Mouse (Mus musculus): Measurements from ENCODE around the gene Shisal2a. TPM values are rescaled to one million over a fixed set of nuclear protein-coding genes. Genes with fewer than 3 reads are reported as not detected.
A peak's percentile ranks its signal among the peaks of the same experiment; 100 is the strongest.

Gene Shisal2a
- total and polyA plus RNA-seq, 3 experiments: not detected

- dilution Hi-C loops (cut with MboI; ENCODE audit: extremely low pct_ligation_motif_present, extremely low pct_unique_long_range_greater_than_20kb, low sequenced_read_pairs): no loop called here
- Histone ChIP-seq H3K4me1 (ENCODE audit: control insufficient read depth in 1 of 2, insufficient read depth in 2 of 2) (no peaks in the 10 kb centered on the region), H3K9me3 (replicated peaks; ENCODE audit: low read length) (no peaks in the 10 kb centered on the region), H3K36me3 (replicated peaks in 1 of 2; ENCODE audit: control insufficient read depth in 1 of 2, insufficient read depth in 1 of 2, low read length in 1 of 2) (no peaks in the 10 kb centered on the region), H3K4me2 (ENCODE audit: insufficient read depth, low read depth, poor library complexity, severe bottlenecking) (no peak overlapping the region), H3K4me3 (replicated peaks in 1 of 3; ENCODE audit: low read depth in 2 of 3, low read length in 2 of 3, poor library complexity in 1 of 3) (no peak overlapping the region), H3K27ac (ENCODE audit: insufficient read depth, low read depth) (no peak overlapping the region), H3K27me3 (replicated peaks) (no peaks in the 10 kb centered on the region), H3K9ac (ENCODE audit: insufficient read depth, low read depth) (no peak overlapping the region), H3K79me2 (replicated peaks; ENCODE audit: control insufficient read depth, extremely low read depth, insufficient read depth, poor library complexity, severe bottlenecking) (no peaks in the 10 kb centered on the region)
- in situ Hi-C loops (cut with MboI; ENCODE audit: low pct_ligation_motif_present, low pct_unique_long_range_greater_than_20kb, low sequenced_read_pairs): no loop called here
- no peak for DNase-seq (ENCODE audit: extremely low read depth)
- TF ChIP-seq SMC3 (IDR thresholded peaks at IDR 0.05; ENCODE audit: low read depth, low read length): no peak
- no peak for TF ChIP-seq UBTF (IDR thresholded peaks at IDR 0.05; ENCODE audit: low read depth, low read length)
- TF ChIP-seq MAX (IDR thresholded peaks at IDR 0.05; ENCODE audit: low read length): no peak
- no peak for TF ChIP-seq NRF1 (IDR thresholded peaks at IDR 0.05; ENCODE audit: low read depth, low read length)
- TF ChIP-seq MYC (IDR thresholded peaks at IDR 0.05; ENCODE audit: low read depth, low read length): no peak
- no peak for TF ChIP-seq CHD1 (IDR thresholded peaks at IDR 0.05; ENCODE audit: low read depth, low read length)
- TF ChIP-seq RCOR1 (conservative IDR thresholded peaks at IDR 0.05; ENCODE audit: low read depth, low read length): no peak
- TF ChIP-seq MEF2A (IDR thresholded peaks at IDR 0.05; ENCODE audit: borderline replicate concordance, low read depth, low read length): no peak
These were observed 2.9 kb upstream of the Shisal2a start for GRCm38 (mm10) chr4:108386087-108386486.

DNA sequence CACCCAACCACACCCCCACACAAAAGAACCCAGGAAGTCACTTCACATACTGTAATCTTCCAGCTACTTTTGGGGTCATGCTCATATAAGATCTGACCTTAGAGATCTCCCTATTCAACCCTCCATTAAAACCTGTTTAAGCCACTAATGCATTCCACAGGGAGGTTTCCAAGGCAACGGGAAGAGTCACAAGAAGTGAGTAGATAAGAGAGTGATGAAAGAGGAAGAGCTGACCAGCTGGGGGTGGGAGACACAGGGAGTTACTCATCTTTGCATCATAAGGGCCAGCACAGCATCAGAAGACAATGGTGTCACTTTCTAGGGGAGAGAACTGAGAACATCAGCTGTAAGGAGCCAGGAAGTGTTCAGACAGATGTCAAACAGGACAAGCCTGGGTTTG lies 3.0 kb downstream of the Shisal2a start:
- Histone ChIP-seq H3K27me3 (replicated peaks) (no peaks in the 10 kb centered on the region), H3K36me3 (replicated peaks in 1 of 2; ENCODE audit: control insufficient read depth in 1 of 2, insufficient read depth in 1 of 2, low read length in 1 of 2) (no peaks in the 10 kb centered on the region), H3K4me1 (ENCODE audit: control insufficient read depth in 1 of 2, insufficient read depth in 2 of 2) (peaks cover 10 to 11% of the 10 kb centered on the region in 2 experiments), H3K4me3 (replicated peaks in 1 of 3; ENCODE audit: low read depth in 2 of 3, low read length in 2 of 3, poor library complexity in 1 of 3) (no peak overlapping the region), H3K79me2 (replicated peaks; ENCODE audit: control insufficient read depth, extremely low read depth, insufficient read depth, poor library complexity, severe bottlenecking) (no peaks in the 10 kb centered on the region), H3K9ac (ENCODE audit: insufficient read depth, low read depth) (no peak overlapping the region), H3K4me2 (ENCODE audit: insufficient read depth, low read depth, poor library complexity, severe bottlenecking) (peak overlapping the region; percentile 27; the same call in 1 of the 2 replicates), H3K9me3 (replicated peaks; ENCODE audit: low read length) (no peaks in the 10 kb centered on the region), H3K27ac (ENCODE audit: insufficient read depth, low read depth) (0 out of 2 replicates have a peak overlapping the region, but pooled peaks have one; percentile 10)
- TF ChIP-seq SIN3A (IDR thresholded peaks at IDR 0.05; ENCODE audit: low read length) (0 out of 2 replicates have a peak, but pooled peaks have one; percentile 42), E2F4 (IDR thresholded peaks at IDR 0.05; ENCODE audit: insufficient replicate concordance, low read depth, low read length) (no peak), MXI1 (IDR thresholded peaks at IDR 0.05; ENCODE audit: low read depth, low read length) (no peak), ELF1 (IDR thresholded peaks at IDR 0.05; ENCODE audit: low read depth, low read length) (0 out of 2 replicates have a peak, but pooled peaks have one; percentile 20), ZC3H11A (IDR thresholded peaks at IDR 0.05; ENCODE audit: low read depth, low read length) (no peak), MAZ (IDR thresholded peaks at IDR 0.05; ENCODE audit: low read depth, low read length) (no peak), TCF12 (IDR thresholded peaks at IDR 0.05; ENCODE audit: low read depth, low read length) (peak; percentile 28; the same call in 1 of the 2 replicates), EP300 (IDR thresholded peaks at IDR 0.05; ENCODE audit: low read length) (peak; percentile 51), MAX (IDR thresholded peaks at IDR 0.05; ENCODE audit: low read length) (no peak), ETS1 (conservative IDR thresholded peaks at IDR 0.05; ENCODE audit: low read depth, low read length) (peak; percentile 89), USF2 (conservative IDR thresholded peaks at IDR 0.05; ENCODE audit: low read depth, low read length) (no peak)
- in situ Hi-C loops (cut with MboI; ENCODE audit: low pct_ligation_motif_present, low pct_unique_long_range_greater_than_20kb, low sequenced_read_pairs): no loop called here
- dilution Hi-C loops (cut with MboI; ENCODE audit: extremely low pct_ligation_motif_present, extremely low pct_unique_long_range_greater_than_20kb, low sequenced_read_pairs): no loop called here
- DNase-seq (ENCODE audit: extremely low read depth): peak; percentile 40

Measured in CH12.LX (cell line).